ENCODE assay signal across 14 mouse cellular contexts in the genomic region with DNA sequence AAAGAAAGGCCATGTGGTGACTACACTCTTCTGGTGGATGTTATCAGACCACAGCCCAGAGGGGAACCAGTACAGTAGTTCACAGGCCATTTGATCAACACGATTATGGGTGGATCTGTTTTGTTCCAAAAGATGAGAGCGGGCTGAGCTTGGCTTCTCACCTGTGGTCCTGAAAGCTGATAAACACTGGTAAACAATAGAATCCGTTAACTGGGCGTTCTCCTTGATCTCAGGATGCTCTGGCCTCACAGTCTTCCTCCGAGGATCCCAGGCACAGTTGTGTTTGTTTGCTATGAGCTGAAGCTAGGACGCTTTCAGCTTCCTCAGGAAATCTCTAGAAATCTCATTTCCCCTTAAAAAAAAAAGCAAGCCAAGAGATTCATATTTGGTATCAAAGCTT.
DNase-seq lines count a peak whose midpoint lies in the region; ATAC-seq and TF ChIP-seq lines count a peak whose summit lies in the region.
"Had no signal": no experiment of that assay in that cellular context is flagged by ENCODE, and none has a peak within 500 bp of the region (broad histone marks: within the 10 kb centered on the region; RNA-seq: fewer than 3 reads in every experiment).

No protein-coding gene starts in this region.

- no peak overlapping the region for H3K4me3 ChIP-seq in heart, embryonic 13.5 days
- no peak overlapping the region for H3K4me3 ChIP-seq in heart, embryonic 12.5 days
- no peak overlapping the region for H3K4me3 ChIP-seq in brown adipose tissue, adult 24 weeks (ENCODE audit: insufficient read depth, low read depth, low read length)
- H3K4me3 ChIP-seq in kidney, postnatal 0 days (replicated peaks; ENCODE audit: low read depth, low read length), result no peak overlapping the region
- H3K4me3 ChIP-seq: forebrain, embryonic 12.5 days; liver, embryonic 12.5 days; neural tube, embryonic 15.5 days had no signal

- peak; percentile 9 for DNase-seq in CD4-positive helper T cell, adult 2 months (ENCODE audit: low read depth, low spot score)
- DNase-seq in kidney, postnatal 0 days (ENCODE audit: low spot score), result peak; percentile 31
- no peak for DNase-seq in right cerebral cortex, postnatal 4 days
- DNase-seq in cerebellum, adult 8-10 months, result no peak
- DNase-seq: cerebellum, adult 18-20 months; left cerebral cortex, postnatal 4 days had no signal

- 56% methylated on average over 6 of the region's 6 CpGs for WGBS in heart, embryonic 13.5 days
- WGBS in heart, embryonic 12.5 days, result 55% methylated on average over 6 of the region's 6 CpGs
- 75% methylated on average over 6 of the region's 6 CpGs for WGBS in kidney, postnatal 0 days

- H3K9me3 ChIP-seq in heart, embryonic 13.5 days, result no peaks in the 10 kb centered on the region
- H3K9me3 ChIP-seq in heart, embryonic 12.5 days (replicated peaks), result no peaks in the 10 kb centered on the region
- no peaks in the 10 kb centered on the region for H3K9me3 ChIP-seq in kidney, postnatal 0 days (replicated peaks; ENCODE audit: low read length)
- H3K9me3 ChIP-seq: forebrain, embryonic 12.5 days; liver, embryonic 12.5 days; neural tube, embryonic 15.5 days had no signal

- H3K36me3 ChIP-seq in heart, embryonic 13.5 days, result no peaks in the 10 kb centered on the region
- no peaks in the 10 kb centered on the region for H3K36me3 ChIP-seq in heart, embryonic 12.5 days
- no peaks in the 10 kb centered on the region for H3K36me3 ChIP-seq in kidney, postnatal 0 days (ENCODE audit: insufficient read depth, low read length)
- H3K36me3 ChIP-seq: forebrain, embryonic 12.5 days; liver, embryonic 12.5 days; neural tube, embryonic 15.5 days had no signal

- peak overlapping the region; percentile 59; the same call in 1 of the 2 replicates for H3K27ac ChIP-seq in heart, embryonic 13.5 days (replicated peaks)
- H3K27ac ChIP-seq in heart, embryonic 12.5 days (ENCODE audit: poor library complexity, severe bottlenecking), result no peak overlapping the region
- peak overlapping the region; percentile 93 for H3K27ac ChIP-seq in brown adipose tissue, adult 24 weeks (replicated peaks; ENCODE audit: low read depth, low read length)
- no peak overlapping the region for H3K27ac ChIP-seq in kidney, postnatal 0 days
- H3K27ac ChIP-seq: forebrain, embryonic 12.5 days; liver, embryonic 12.5 days; neural tube, embryonic 15.5 days had no signal

- peaks cover 38% of the 10 kb centered on the region for H3K4me1 ChIP-seq in heart, embryonic 13.5 days
- peaks cover 37% of the 10 kb centered on the region for H3K4me1 ChIP-seq in heart, embryonic 12.5 days (replicated peaks)
- peaks cover 26% of the 10 kb centered on the region for H3K4me1 ChIP-seq in brown adipose tissue, adult 24 weeks (ENCODE audit: control insufficient read depth, insufficient read depth, insufficient read length, low read length)
- H3K4me1 ChIP-seq in kidney, postnatal 0 days (replicated peaks; ENCODE audit: insufficient read depth, low read length), result no peaks in the 10 kb centered on the region; the same call in 1 of the 2 replicates
- H3K4me1 ChIP-seq: forebrain, embryonic 12.5 days; liver, embryonic 12.5 days had no signal

- H3K27me3 ChIP-seq in heart, embryonic 13.5 days (replicated peaks), result no peaks in the 10 kb centered on the region
- H3K27me3 ChIP-seq in heart, embryonic 12.5 days (replicated peaks), result no peaks in the 10 kb centered on the region
- no peaks in the 10 kb centered on the region for H3K27me3 ChIP-seq in kidney, postnatal 0 days (ENCODE audit: insufficient read depth, low read length)
- H3K27me3 ChIP-seq: forebrain, embryonic 12.5 days; liver, embryonic 12.5 days; neural tube, embryonic 15.5 days had no signal

- ATAC-seq in heart, embryonic 13.5 days (ENCODE audit: extremely low read depth, insufficient number of reproducible peaks, low FRiP score, low TSS enrichment), result no peak
- no peak for ATAC-seq in heart, embryonic 12.5 days (ENCODE audit: insufficient number of reproducible peaks, low FRiP score)
- no peak for ATAC-seq in kidney, postnatal 0 days (replicated peaks; ENCODE audit: low FRiP score, low read depth)
- ATAC-seq: CD4-positive, CD25-positive, alpha-beta regulatory T cell, adult 4 months; inflammation-experienced regulatory T-cells, adult 6 months; liver, embryonic 12.5 days had no signal

- H3K9ac ChIP-seq in heart, embryonic 13.5 days, result no peak overlapping the region
- no peak overlapping the region for H3K9ac ChIP-seq in heart, embryonic 12.5 days
- H3K9ac ChIP-seq in kidney, postnatal 0 days (ENCODE audit: low read depth, low read length), result no peak overlapping the region
- H3K9ac ChIP-seq: forebrain, embryonic 12.5 days; liver, embryonic 12.5 days; neural tube, embryonic 15.5 days had no signal

- no peak for TF ChIP-seq CTCF in kidney, postnatal 0 days (IDR thresholded peaks at IDR 0.05; ENCODE audit: low read depth)

- H3K4me2 ChIP-seq in heart, embryonic 13.5 days, result no peak overlapping the region
- H3K4me2 ChIP-seq in heart, embryonic 12.5 days, result no peak overlapping the region
- H3K4me2 ChIP-seq in kidney, postnatal 0 days (ENCODE audit: low read length), result no peak overlapping the region
- H3K4me2 ChIP-seq: forebrain, embryonic 12.5 days; liver, embryonic 12.5 days; neural tube, embryonic 15.5 days had no signal

Comparison
In these comparisons a context has a peak if more than half of its experiments do, and no peak if none do; other contexts are left out.
1. H3K27ac ChIP-seq: peak in heart, embryonic 13.5 days (single experiment) and brown adipose tissue, adult 24 weeks (single experiment); none in heart, embryonic 12.5 days (single experiment) and kidney, postnatal 0 days (single experiment).
2. DNase-seq: peak in CD4-positive helper T cell, adult 2 months (single experiment) and kidney, postnatal 0 days (single experiment); none in right cerebral cortex, postnatal 4 days (single experiment) and cerebellum, adult 8-10 months (single experiment).